Comparison of ENCODE assay signal across 9 mouse cellular contexts in genomic region chr7:109628935-109629609, GRCm38 (mm10).
DNase-seq lines count a peak whose midpoint lies in the region; ATAC-seq and TF ChIP-seq lines count a peak whose summit lies in the region.
"Had no signal": no experiment of that assay in that cellular context is flagged by ENCODE, and none has a peak within 500 bp of the region (broad histone marks: within the 10 kb centered on the region; RNA-seq: fewer than 3 reads in every experiment).

No protein-coding gene starts in this region.

- peak overlapping the region; percentile 34; the same call in 1 of the 2 replicates for H3K27ac ChIP-seq in hindbrain, postnatal 0 days
- no peak overlapping the region for H3K27ac ChIP-seq in hindbrain, embryonic 14.5 days
- peak overlapping the region; percentile 44 for H3K27ac ChIP-seq in embryonic facial prominence, embryonic 10.5 days (replicated peaks)
- peak overlapping the region; percentile 70 for H3K27ac ChIP-seq in kidney, postnatal 0 days

- no peaks in the 10 kb centered on the region for H3K27me3 ChIP-seq in hindbrain, postnatal 0 days (ENCODE audit: insufficient read depth, low read length)
- H3K27me3 ChIP-seq in hindbrain, embryonic 14.5 days (ENCODE audit: control insufficient read depth, insufficient read depth, low read length), result no peaks in the 10 kb centered on the region
- no peaks in the 10 kb centered on the region for H3K27me3 ChIP-seq in embryonic facial prominence, embryonic 10.5 days (replicated peaks; ENCODE audit: low read depth, poor library complexity, severe bottlenecking)
- H3K27me3 ChIP-seq in kidney, postnatal 0 days (ENCODE audit: insufficient read depth, low read length), result no peaks in the 10 kb centered on the region

- WGBS in hindbrain, postnatal 0 days, result 39% methylated on average over 9 of the region's 9 CpGs
- 33% methylated on average over 9 of the region's 9 CpGs for WGBS in hindbrain, embryonic 14.5 days
- WGBS in embryonic facial prominence, embryonic 10.5 days, result 41% methylated on average over 9 of the region's 9 CpGs
- WGBS in kidney, postnatal 0 days, result 55% methylated on average over 9 of the region's 9 CpGs

- H3K9ac ChIP-seq in hindbrain, postnatal 0 days (replicated peaks; ENCODE audit: low read length), result no peak overlapping the region
- no peak overlapping the region for H3K9ac ChIP-seq in hindbrain, embryonic 14.5 days
- H3K9ac ChIP-seq in kidney, postnatal 0 days (ENCODE audit: low read depth, low read length), result no peak overlapping the region
- H3K9ac ChIP-seq: forebrain, postnatal 0 days had no signal

- no peak for ATAC-seq in hindbrain, postnatal 0 days
- no peak for ATAC-seq in hindbrain, embryonic 14.5 days (ENCODE audit: low FRiP score)
- no peak; the same call in 1 of the 2 replicates for ATAC-seq in kidney, postnatal 0 days (replicated peaks; ENCODE audit: low FRiP score, low read depth)
- ATAC-seq: forebrain, postnatal 0 days had no signal

- intact Hi-C loops in left cerebral cortex, postnatal 4 days (cut with DNase I), result no loop called here
- intact Hi-C loops in left cerebral cortex, postnatal 36 days (cut with DNase I), result no loop called here

- H3K36me3 ChIP-seq in hindbrain, postnatal 0 days (ENCODE audit: insufficient read depth, low read length), result no peaks in the 10 kb centered on the region
- H3K36me3 ChIP-seq in hindbrain, embryonic 14.5 days (replicated peaks; ENCODE audit: control insufficient read depth, insufficient read depth), result no peaks in the 10 kb centered on the region
- no peaks in the 10 kb centered on the region for H3K36me3 ChIP-seq in embryonic facial prominence, embryonic 10.5 days (replicated peaks)
- H3K36me3 ChIP-seq in kidney, postnatal 0 days (ENCODE audit: insufficient read depth, low read length), result no peaks in the 10 kb centered on the region

- H3K4me2 ChIP-seq in hindbrain, postnatal 0 days (ENCODE audit: low read depth, low read length), result no peak overlapping the region
- no peak overlapping the region for H3K4me2 ChIP-seq in hindbrain, embryonic 14.5 days (replicated peaks)
- H3K4me2 ChIP-seq in kidney, postnatal 0 days (ENCODE audit: low read length), result no peak overlapping the region

- TF ChIP-seq CTCF in hindbrain, postnatal 0 days (IDR thresholded peaks at IDR 0.05; ENCODE audit: low read depth), result no peak
- TF ChIP-seq CTCF in kidney, postnatal 0 days (IDR thresholded peaks at IDR 0.05; ENCODE audit: low read depth), result no peak

- no peaks in the 10 kb centered on the region for H3K9me3 ChIP-seq in hindbrain, postnatal 0 days (ENCODE audit: low read length)
- H3K9me3 ChIP-seq in hindbrain, embryonic 14.5 days (ENCODE audit: control insufficient read depth, low read length), result no peaks in the 10 kb centered on the region
- no peaks in the 10 kb centered on the region for H3K9me3 ChIP-seq in embryonic facial prominence, embryonic 10.5 days
- no peaks in the 10 kb centered on the region for H3K9me3 ChIP-seq in kidney, postnatal 0 days (replicated peaks; ENCODE audit: low read length)

- DNase-seq in hindbrain, postnatal 0 days (ENCODE audit: low spot score), result no peak
- no peak for DNase-seq in hindbrain, embryonic 14.5 days (ENCODE audit: low spot score)
- no peak for DNase-seq in embryonic facial prominence, embryonic 10.5 days (ENCODE audit: low spot score)
- peak; percentile 58 for DNase-seq in kidney, postnatal 0 days (ENCODE audit: low spot score)
- peak; percentile 51 for DNase-seq in lung, postnatal 10 days
- no peak for DNase-seq in left cerebral cortex, postnatal 4 days
- no peak for DNase-seq in left cerebral cortex, postnatal 36 days (ENCODE audit: low spot score in 2 of 2)
- no peak for DNase-seq in ovary, postnatal 14 days (ENCODE audit: low spot score)
- DNase-seq: forebrain, postnatal 0 days had no signal

- no peak overlapping the region for H3K4me3 ChIP-seq in hindbrain, postnatal 0 days (ENCODE audit: low read length)
- H3K4me3 ChIP-seq in hindbrain, embryonic 14.5 days (replicated peaks; ENCODE audit: low read length), result no peak overlapping the region
- no peak overlapping the region for H3K4me3 ChIP-seq in embryonic facial prominence, embryonic 10.5 days
- H3K4me3 ChIP-seq in kidney, postnatal 0 days (replicated peaks; ENCODE audit: low read depth, low read length), result no peak overlapping the region

- H3K4me1 ChIP-seq in hindbrain, postnatal 0 days (ENCODE audit: insufficient read depth, low read length), result 0 out of 2 replicates have a peak, but pooled peaks cover 3% of the 10 kb centered on the region
- no peaks in the 10 kb centered on the region for H3K4me1 ChIP-seq in hindbrain, embryonic 14.5 days (replicated peaks; ENCODE audit: control insufficient read depth, insufficient read depth, low read length)
- peaks cover 41% of the 10 kb centered on the region for H3K4me1 ChIP-seq in embryonic facial prominence, embryonic 10.5 days
- H3K4me1 ChIP-seq in kidney, postnatal 0 days (replicated peaks; ENCODE audit: insufficient read depth, low read length), result no peaks in the 10 kb centered on the region; the same call in 1 of the 2 replicates

Comparison
In these comparisons a context has a peak if more than half of its experiments do, and no peak if none do; other contexts are left out.
1. DNase-seq: peak in kidney, postnatal 0 days (single experiment) and lung, postnatal 10 days (single experiment); none in hindbrain, postnatal 0 days (single experiment), hindbrain, embryonic 14.5 days (single experiment), embryonic facial prominence, embryonic 10.5 days (single experiment), left cerebral cortex, postnatal 4 days (single experiment), left cerebral cortex, postnatal 36 days (0 of 2) and ovary, postnatal 14 days (single experiment).